Mouse (Mus musculus): ENCODE results near the gene Rhof. TPM values are rescaled to one million over a fixed set of nuclear protein-coding genes. Genes with fewer than 3 reads are reported as not detected.

Gene Rhof
- total and polyA plus RNA-seq, 2 experiments: 0.09 to 0.86 TPM

DNA sequence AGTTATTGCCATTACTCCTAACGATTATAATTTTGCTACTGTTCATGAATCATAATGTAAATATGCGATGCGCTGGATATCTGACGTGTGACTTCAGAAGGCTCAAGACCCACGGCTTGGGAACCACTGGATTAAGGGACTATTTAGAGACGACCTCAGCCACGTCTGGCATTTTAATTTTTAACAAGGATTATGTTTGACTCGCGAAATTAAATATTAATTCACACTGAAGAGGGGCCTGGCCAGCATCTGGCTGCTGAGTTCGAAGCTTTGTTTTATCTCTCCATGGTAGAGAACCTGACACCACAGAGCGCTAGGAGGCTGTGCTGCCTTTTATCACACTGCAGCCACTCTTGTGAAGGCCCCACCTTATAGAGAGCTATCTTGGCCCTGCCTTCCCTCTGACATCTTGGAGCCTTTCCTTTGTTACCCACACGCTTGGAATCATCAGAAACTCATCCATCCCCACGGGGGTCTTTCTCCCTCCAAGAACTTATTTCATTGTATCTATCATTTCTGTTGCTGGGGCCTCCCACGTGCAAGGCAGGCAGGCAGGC is 39.3 kb downstream of the Rhof start:
- no peak for TF ChIP-seq CTCF (IDR thresholded peaks at IDR 0.05; ENCODE audit: low read depth, low read length)
- no peak for TF ChIP-seq POLR2A (IDR thresholded peaks at IDR 0.05; ENCODE audit: extremely low read depth, insufficient read depth, low read length)
- H3K36me3 ChIP-seq (ENCODE audit: control insufficient read depth, insufficient read depth, low read length): no peaks in the 10 kb centered on the region
- no peak overlapping the region for H3K9ac ChIP-seq (ENCODE audit: low read depth, low read length)
- no peaks in the 10 kb centered on the region for H3K27me3 ChIP-seq (ENCODE audit: control insufficient read depth, insufficient read depth, low read length)
- H3K4me1 ChIP-seq (ENCODE audit: control insufficient read depth, insufficient read depth, low read length): peaks cover 8% of the 10 kb centered on the region; the same call in 1 of the 2 replicates
- no peak overlapping the region for H3K4me3 ChIP-seq (ENCODE audit: insufficient read depth, low read depth, low read length)
- peaks cover 10% of the 10 kb centered on the region; the same call in 1 of the 2 replicates for H3K79me2 ChIP-seq (ENCODE audit: control insufficient read depth, insufficient read depth, low read length)
- WGBS: 89% methylated on average over 14 of the region's 14 CpGs
- H3K27ac ChIP-seq (replicated peaks; ENCODE audit: insufficient read depth, low read depth, low read length): no peak overlapping the region
- no peak for DNase-seq (ENCODE audit: extremely low read depth, low read depth, low spot score)

DNA sequence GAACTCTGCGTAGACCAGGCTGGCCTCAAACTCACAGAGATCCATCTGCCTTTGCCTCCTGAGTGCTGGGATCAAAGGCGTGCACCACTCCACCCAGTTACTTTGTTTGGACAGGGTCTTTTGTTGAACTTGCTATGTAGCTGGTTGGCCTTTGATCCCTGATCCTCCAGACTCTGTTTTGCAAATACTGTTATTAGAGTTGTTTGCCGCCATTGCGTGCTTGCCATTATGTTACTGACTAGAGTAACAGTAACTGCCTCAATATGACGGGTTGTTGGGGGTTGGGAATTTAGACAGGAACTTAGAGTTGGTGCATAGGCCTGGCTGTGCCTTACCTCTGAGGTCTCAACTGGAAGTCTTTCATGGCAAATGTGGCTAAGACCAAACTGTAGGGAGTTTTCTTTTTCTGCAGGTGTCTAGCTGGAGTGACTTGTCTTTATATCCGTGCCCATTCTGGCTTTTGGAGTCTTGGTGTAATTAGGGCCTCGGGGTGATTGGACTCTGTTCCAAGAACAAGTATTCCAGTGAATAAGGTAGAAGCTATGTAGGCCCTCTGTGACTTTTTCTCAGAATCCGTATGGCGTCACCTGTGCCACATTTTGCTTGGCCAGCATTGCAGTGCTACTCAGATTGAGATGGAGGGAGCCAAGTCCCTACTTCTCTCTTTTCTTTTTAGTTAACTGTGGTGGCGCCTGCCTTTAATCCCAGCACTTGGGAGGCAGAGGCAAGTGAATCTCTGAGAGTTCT is 41.8 kb downstream of the Rhof start:
- TF ChIP-seq POLR2A (IDR thresholded peaks at IDR 0.05; ENCODE audit: extremely low read depth, insufficient read depth, low read length): no peak
- no peak for TF ChIP-seq CTCF (IDR thresholded peaks at IDR 0.05; ENCODE audit: low read depth, low read length)
- 43% methylated on average over 10 of the region's 10 CpGs for WGBS
- Histone ChIP-seq H3K79me2 (ENCODE audit: control insufficient read depth, insufficient read depth, low read length) (peaks cover 15% of the 10 kb centered on the region; the same call in 1 of the 2 replicates), H3K36me3 (ENCODE audit: control insufficient read depth, insufficient read depth, low read length) (no peaks in the 10 kb centered on the region), H3K4me3 (ENCODE audit: insufficient read depth, low read depth, low read length) (no peak overlapping the region), H3K27ac (replicated peaks; ENCODE audit: insufficient read depth, low read depth, low read length) (peak overlapping the region; percentile 59), H3K4me1 (ENCODE audit: control insufficient read depth, insufficient read depth, low read length) (peaks cover 8% of the 10 kb centered on the region; the same call in 1 of the 2 replicates), H3K9ac (ENCODE audit: low read depth, low read length) (no peak overlapping the region), H3K27me3 (ENCODE audit: control insufficient read depth, insufficient read depth, low read length) (no peaks in the 10 kb centered on the region)
- peak; percentile 23 for DNase-seq (ENCODE audit: extremely low read depth, low read depth, low spot score)

DNA sequence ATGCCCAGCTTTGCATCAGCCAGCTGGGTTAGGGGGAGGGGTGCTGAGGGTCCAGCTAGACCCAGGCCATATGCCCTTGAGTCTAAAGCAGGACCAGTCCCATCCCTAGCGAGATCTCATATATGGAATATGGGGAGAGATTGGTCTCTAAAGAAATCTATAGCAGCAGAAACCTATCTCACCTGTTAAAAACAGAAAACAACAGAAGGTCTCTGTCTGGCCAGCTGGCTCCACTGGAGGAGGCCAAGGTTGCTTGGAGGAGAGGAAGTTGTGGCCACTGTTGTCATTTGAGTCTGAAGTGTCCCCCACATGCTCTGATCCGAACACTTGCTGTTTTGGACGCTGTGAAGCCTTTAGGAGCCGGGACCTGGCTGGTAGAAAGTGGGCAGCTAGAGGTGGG is 43.7 kb downstream of the Rhof start:
- Histone ChIP-seq H3K79me2 (ENCODE audit: control insufficient read depth, insufficient read depth, low read length) (peaks cover 23% of the 10 kb centered on the region), H3K4me1 (ENCODE audit: control insufficient read depth, insufficient read depth, low read length) (peaks cover 8% of the 10 kb centered on the region; the same call in 1 of the 2 replicates), H3K36me3 (ENCODE audit: control insufficient read depth, insufficient read depth, low read length) (no peaks in the 10 kb centered on the region), H3K27ac (replicated peaks; ENCODE audit: insufficient read depth, low read depth, low read length) (no peak overlapping the region), H3K9ac (ENCODE audit: low read depth, low read length) (no peak overlapping the region), H3K27me3 (ENCODE audit: control insufficient read depth, insufficient read depth, low read length) (no peaks in the 10 kb centered on the region), H3K4me3 (ENCODE audit: insufficient read depth, low read depth, low read length) (no peak overlapping the region)
- no peak for TF ChIP-seq CTCF (IDR thresholded peaks at IDR 0.05; ENCODE audit: low read depth, low read length)
- no peak for DNase-seq (ENCODE audit: extremely low read depth, low read depth, low spot score)
- WGBS: 98% methylated on average over 4 of the region's 4 CpGs

DNA sequence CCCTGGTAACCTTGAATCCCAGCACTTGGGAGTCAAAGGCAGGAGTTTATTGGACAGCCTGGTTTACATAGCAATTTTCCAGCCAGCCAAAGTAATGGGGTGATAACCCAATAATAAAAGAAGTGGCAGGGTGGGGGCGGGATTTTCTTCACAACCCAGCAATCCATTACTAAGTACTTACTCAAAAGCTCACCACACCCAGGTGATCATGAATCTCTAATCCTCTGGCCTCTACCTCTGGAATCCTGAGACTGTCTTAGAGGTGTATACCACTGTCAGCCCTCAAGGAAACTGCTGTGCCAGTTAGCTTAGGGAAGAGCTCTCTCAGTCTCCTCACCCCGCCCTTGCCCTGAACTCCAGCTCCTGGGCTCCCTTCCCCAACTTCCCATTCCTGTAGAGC is 46.0 kb downstream of the Rhof start:
- no peaks in the 10 kb centered on the region for H3K36me3 ChIP-seq (ENCODE audit: control insufficient read depth, insufficient read depth, low read length)
- no peak overlapping the region for H3K27ac ChIP-seq (replicated peaks; ENCODE audit: insufficient read depth, low read depth, low read length)
- H3K27me3 ChIP-seq (ENCODE audit: control insufficient read depth, insufficient read depth, low read length): no peaks in the 10 kb centered on the region
- no peak overlapping the region for H3K9ac ChIP-seq (ENCODE audit: low read depth, low read length)
- no peak for DNase-seq (ENCODE audit: extremely low read depth, low read depth, low spot score)
- no peak overlapping the region for H3K4me3 ChIP-seq (ENCODE audit: insufficient read depth, low read depth, low read length)
- WGBS: 98% methylated on average over 2 of the region's 2 CpGs
- peaks cover 11% of the 10 kb centered on the region; the same call in 1 of the 2 replicates for H3K4me1 ChIP-seq (ENCODE audit: control insufficient read depth, insufficient read depth, low read length)
- H3K79me2 ChIP-seq (ENCODE audit: control insufficient read depth, insufficient read depth, low read length): peaks cover 18% of the 10 kb centered on the region
- TF ChIP-seq POLR2A (IDR thresholded peaks at IDR 0.05; ENCODE audit: extremely low read depth, insufficient read depth, low read length): no peak
- no peak for TF ChIP-seq CTCF (IDR thresholded peaks at IDR 0.05; ENCODE audit: low read depth, low read length)

DNA sequence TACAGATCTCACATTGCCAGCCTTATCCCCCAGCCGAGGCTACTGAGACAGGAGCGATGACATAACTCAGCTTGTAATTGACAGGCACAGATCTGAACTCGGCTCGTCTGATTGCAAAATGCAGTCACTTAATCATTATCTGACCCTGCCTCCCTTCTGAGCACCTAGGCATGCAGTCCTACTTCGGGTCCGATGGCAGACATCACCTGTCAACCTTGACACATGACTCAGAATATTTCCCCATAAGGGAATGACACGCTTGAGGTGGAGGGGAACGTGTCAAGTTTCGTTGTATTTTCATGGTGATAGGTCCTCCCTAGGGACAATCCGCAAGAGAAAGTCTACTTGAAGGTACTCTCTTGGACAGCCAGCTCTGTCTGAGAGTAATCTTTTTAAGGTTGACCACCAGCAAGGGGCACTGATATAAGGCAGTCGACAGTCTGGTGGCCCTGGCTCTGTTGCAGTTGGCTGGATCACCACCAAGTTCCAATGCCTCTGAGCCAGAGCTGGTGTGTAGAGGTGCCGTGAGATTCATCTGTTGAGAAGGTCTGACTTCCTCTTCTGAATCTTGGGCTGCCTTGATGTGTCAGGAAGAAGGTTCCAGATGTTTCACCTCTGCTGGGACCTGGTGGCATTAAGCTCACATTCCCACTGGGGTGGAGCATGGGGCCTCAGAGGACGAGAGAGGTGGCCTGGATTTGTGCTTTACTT is 49.0 kb downstream of the Rhof start:
- no peak overlapping the region for H3K9ac ChIP-seq (ENCODE audit: low read depth, low read length)
- TF ChIP-seq POLR2A (IDR thresholded peaks at IDR 0.05; ENCODE audit: extremely low read depth, insufficient read depth, low read length): no peak
- no peak for TF ChIP-seq CTCF (IDR thresholded peaks at IDR 0.05; ENCODE audit: low read depth, low read length)
- 36% methylated on average over 13 of the region's 13 CpGs for WGBS
- H3K4me3 ChIP-seq (ENCODE audit: insufficient read depth, low read depth, low read length): no peak overlapping the region
- H3K79me2 ChIP-seq (ENCODE audit: control insufficient read depth, insufficient read depth, low read length): peaks cover 20% of the 10 kb centered on the region
- H3K27me3 ChIP-seq (ENCODE audit: control insufficient read depth, insufficient read depth, low read length): no peaks in the 10 kb centered on the region
- DNase-seq (ENCODE audit: extremely low read depth, low read depth, low spot score): peak; percentile 66
- no peaks in the 10 kb centered on the region for H3K36me3 ChIP-seq (ENCODE audit: control insufficient read depth, insufficient read depth, low read length)
- no peak overlapping the region for H3K27ac ChIP-seq (replicated peaks; ENCODE audit: insufficient read depth, low read depth, low read length)
- H3K4me1 ChIP-seq (ENCODE audit: control insufficient read depth, insufficient read depth, low read length): peaks cover 4% of the 10 kb centered on the region; the same call in 1 of the 2 replicates
